Mouse (Mus musculus) left cerebral cortex, adult 6 months (tissue): ENCODE measurements around the gene Eif2b4. TPM values are rescaled to one million over a fixed set of nuclear protein-coding genes. Genes with fewer than 3 reads are reported as not detected.

Experiments
- long read RNA-seq, 2 experiments: library from polyadenylated mRNA; unstranded; transcript quantifications; one replicate each; pipeline ENCODE4 v2.0.0; 2019 to 2020
- polyA plus RNA-seq: library from polyadenylated mRNA; unstranded; fragments of <200 nt; fragmentation: Nextera tagmentation; gene quantifications from 2 replicates; pipeline ENCODE4 v1.2.3, GENCODE M21; 2021

Gene Eif2b4
- 33.7 and 35.8 TPM in 2 replicates for polyA plus RNA-seq
- long read RNA-seq, experiment 1, transcript Eif2b4-201 (13 exons, 2,025 nt) = major isoform, 93 of 162 reads
- long read RNA-seq, experiment 1, transcript Eif2b4-203 (13 exons, 1,878 nt) = minor isoform, 18 of 162 reads
- long read RNA-seq, experiment 1, transcript Eif2b4-202 (12 exons, 1,966 nt) = minor isoform, 32 of 162 reads
- long read RNA-seq, experiment 1, partial matches to known transcripts = 7 of 162 reads
- long read RNA-seq, experiment 1, other reads (novel, unspliced or antisense) = 12 of 162 reads
- long read RNA-seq, experiment 2, transcript Eif2b4-201 (13 exons, 2,025 nt) = major isoform, 13 of 37 reads
- long read RNA-seq, experiment 2, transcript Eif2b4-202 (12 exons, 1,966 nt) = minor isoform, 7 of 37 reads
- long read RNA-seq, experiment 2, partial matches to known transcripts = 11 of 37 reads
- long read RNA-seq, experiment 2, other reads (novel, unspliced or antisense) = 4 of 37 reads

DNA sequence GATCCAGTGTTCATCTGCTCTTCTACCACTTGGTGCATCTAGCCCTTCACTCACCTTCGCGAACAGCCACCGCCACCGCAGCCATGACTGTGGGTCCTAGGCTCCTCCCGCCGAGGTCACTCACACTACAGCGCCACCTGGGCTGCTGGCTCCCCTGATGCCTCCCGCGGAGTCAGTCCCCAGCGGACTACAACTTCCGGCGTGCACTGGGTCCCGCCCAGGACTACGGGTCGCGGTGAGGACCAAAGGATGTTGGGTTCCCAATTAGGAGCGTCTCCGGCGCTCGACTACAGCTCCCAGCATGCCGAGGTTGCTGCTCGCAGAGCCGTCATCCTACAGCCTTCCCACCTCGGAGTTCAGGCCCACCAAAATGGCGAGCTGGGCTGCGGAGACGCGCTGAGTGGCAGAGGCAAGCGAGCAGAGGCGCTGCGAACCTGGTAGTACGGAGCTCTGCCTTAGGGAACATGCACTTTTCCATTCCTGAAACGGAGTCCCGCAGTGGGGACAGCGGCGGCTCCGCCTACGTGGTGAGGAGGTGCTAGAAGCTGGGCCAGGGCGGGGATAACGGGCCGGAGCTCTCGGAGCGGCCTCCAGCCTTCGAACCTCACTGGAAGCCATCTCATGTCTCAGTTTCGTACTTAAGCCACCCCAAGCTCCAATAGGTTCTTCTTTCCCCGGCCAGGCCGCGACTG lies at the start of gene Eif2b4, which contains the start of gene Snx17:
TSS of gene Eif2b4 (minus strand) at position 492 of the 692 bp plus-strand sequence.
TSS of gene Snx17 (plus strand) at position 289 of the 692 bp plus-strand sequence.

DNA sequence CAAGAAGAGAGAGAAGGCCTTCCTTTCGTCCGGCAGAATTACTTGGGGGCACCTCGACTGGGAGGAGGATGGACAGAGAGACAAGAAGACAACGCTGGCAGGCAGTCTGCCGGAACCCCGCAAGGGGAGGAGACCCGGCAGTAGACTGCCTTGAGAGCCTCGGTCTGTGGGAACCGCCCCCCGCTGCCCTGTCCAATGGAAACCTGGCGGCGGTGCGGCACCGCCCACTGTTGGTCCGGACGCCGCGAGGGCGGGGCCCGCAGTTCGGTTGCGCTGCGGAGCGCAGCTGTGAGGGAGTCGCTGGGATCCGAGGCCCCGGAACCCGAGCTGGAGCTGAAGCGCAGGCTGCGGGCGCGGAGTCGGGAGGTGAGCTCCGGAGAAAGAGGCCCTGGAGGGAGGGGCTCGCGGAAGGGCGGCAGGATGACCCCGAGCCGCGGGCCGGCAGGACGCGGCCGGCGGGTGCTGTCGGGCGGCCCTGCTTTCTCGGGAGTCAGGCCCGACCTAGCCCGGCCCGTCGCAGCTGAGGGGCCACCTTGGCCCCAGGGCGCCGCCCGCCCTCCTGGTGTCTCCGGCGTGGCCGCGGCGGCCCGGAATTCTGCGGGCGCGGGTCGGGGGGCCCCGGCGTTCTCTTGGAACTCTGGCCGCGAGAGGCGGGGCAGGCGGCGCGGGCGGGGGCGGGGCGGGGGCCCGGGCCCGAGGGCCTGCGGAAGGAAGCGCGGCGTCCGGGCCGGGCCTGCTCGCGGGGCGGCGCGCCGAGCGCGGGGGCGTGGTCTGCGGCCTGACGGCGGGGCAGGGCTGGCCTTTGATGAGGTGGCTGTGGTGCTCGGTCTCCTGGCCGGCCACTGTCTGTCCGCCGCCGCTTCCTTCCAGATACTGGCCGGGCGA lies 47.6 kb upstream of the Eif2b4 start, which contains the start of the genes Nrbp1 and Gm9970:
TSS of gene Nrbp1 (plus strand) at position 228 of the 885 bp plus-strand sequence.
TSS of gene Gm9970 (minus strand) at position 596 of the 885 bp plus-strand sequence.

DNA sequence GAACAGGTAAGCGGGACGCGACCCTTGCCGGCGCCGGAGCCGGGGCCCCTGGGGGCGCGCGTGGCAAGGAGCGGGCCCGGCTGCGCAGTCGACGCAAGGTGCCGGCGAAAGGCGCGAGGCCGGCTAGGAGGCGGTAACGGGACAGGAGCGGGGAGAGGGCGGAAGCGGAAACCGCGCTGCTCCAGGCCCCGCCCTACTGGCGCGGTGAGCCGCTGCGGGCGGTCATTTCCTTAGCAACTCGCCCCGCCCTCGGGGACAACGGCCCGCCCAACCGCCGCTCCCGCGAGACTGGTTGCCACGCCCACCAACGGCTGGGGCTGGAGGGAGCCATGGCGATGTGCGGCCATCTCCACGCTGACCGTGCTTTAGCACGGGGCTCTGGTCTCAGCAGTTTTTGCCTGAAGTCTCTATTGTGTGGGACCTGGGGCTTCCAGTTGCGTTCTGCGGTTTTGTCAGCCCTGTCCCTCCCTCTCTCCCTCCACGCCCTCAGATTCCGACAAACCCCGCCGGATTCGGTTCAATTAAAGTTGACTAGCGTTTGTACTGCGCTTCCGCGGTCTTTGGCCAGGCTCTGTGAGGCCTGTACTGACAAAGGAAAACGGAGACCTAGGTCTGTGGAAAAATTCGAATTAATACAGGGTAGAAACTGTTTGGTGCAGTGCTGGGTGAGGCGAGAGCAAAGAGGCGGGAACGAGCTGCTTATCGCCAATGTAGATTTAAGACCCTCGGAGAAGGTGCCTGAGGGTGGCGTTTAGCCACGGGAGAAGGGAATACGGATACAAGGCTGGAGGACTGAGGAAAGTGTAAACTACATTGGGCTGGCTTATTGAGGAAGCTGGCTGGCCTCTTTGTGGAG lies 27.4 kb upstream of the Eif2b4 start, which contains the start of gene Ppm1g:
TSS of gene Ppm1g (minus strand) at position 240 of the 856 bp plus-strand sequence.

DNA sequence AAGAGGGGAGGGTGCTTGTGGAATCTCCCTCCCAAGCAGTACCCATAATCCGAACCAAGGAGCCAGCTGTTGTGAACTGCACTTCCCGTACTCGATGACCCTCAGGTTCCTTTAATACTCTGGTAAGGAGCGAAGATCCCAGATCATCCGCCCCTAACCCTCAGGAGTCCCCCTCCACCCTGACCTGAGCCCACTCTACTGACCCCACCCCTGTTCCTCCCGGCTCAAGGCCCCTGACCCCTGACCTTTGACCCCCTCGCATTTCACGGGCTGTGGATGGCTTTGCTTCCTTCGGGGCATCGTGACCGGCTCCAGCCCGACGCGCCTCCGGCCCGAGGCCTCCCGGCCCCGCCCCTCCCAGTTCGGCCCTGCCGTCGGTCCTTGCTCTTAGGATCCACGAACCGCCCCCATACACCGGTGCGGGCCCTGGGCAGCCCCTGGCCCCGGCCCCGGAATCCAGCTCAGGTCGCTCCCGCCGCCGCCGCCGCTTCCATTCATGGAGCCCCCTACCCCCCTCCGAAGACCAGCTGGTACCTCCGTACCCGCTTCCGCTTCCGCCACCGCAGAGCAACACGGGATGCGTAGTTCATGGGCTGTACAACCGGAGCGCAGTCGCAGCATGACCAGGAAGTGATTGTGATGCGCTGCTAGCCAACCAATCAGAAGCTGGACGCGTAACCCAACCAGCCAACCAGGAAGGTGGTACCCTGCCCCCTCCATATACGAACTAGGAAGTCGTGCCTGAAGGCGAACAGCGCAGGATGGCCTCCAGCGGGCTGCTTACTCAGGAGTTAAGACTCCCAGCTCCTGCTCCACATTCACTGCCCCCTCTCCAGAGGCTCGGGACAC lies 8.7 kb upstream of the Eif2b4 start, which contains the start of gene Zfp513:
TSS of gene Zfp513 (minus strand) at position 562 of the 849 bp plus-strand sequence.

DNA sequence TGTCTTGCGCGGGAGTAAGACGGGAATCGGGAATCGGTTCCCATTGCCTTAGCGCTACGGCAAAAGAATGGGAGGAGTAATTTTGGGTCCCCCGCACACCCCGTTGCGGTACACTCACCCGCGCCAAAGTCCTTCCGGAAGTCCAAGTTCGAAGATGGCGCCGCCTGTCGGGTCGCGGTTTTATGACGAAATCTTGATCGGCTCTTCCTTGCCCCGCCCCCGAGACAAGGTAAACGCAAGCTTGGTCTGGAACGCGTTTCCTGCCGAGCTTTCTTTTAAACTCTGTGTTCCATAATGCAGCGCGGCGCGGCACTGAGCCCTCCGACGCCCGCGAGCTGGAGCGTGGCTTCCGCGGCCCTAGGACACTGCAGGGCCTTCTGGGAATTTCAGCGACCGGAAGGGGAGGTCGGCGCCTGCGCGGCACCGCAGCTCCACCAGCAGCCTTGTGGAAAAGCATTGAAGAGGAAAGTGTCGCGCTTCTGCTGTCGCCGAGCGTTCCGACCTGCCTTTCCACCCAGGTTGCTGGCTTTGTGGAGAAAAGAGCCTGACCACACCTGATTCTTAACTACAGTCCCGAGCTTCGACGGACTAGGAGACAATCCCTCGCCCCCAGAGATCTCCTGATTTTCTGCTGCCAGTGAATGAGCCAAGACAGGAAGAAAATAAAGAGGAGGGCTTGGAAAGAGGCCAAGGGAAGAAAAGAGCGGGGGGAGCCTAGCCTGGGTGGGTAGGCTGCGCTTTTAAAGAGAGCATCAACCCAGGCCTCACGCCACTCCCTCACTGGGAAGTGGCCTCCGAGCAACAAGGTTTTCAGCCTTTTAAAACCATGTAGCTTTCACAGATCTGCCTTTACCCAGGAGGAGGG lies 13.2 kb downstream of the Eif2b4 start, which contains the start of the genes Gm29609 and Gtf3c2:
TSS of gene Gm29609 (minus strand) at position 146 of the 865 bp plus-strand sequence.
TSS of gene Gtf3c2 (minus strand) at position 379 of the 865 bp plus-strand sequence.

DNA sequence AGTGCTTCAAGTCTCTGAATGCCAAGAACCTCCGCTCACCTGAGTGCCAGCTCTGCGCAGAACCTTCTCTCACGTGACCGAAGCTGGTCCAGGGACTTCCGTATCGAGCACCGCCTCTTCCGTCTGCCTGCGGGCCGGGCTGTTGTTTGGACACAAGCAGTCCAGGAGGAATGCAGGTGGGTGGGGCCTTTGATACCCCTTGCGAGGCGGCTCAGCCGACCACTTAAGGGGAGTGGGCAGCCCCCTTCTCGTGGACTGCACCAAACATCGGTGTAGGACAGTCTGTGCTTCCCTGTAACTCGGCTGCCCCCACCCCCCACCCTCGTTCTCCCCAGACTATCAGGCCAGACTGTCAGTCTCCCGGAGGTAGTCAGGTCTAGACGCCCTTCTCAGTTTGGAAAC lies 39.1 kb downstream of the Eif2b4 start, which contains the start of gene Mpv17:
TSS of gene Mpv17 (minus strand) at position 100 of the 402 bp plus-strand sequence.

DNA sequence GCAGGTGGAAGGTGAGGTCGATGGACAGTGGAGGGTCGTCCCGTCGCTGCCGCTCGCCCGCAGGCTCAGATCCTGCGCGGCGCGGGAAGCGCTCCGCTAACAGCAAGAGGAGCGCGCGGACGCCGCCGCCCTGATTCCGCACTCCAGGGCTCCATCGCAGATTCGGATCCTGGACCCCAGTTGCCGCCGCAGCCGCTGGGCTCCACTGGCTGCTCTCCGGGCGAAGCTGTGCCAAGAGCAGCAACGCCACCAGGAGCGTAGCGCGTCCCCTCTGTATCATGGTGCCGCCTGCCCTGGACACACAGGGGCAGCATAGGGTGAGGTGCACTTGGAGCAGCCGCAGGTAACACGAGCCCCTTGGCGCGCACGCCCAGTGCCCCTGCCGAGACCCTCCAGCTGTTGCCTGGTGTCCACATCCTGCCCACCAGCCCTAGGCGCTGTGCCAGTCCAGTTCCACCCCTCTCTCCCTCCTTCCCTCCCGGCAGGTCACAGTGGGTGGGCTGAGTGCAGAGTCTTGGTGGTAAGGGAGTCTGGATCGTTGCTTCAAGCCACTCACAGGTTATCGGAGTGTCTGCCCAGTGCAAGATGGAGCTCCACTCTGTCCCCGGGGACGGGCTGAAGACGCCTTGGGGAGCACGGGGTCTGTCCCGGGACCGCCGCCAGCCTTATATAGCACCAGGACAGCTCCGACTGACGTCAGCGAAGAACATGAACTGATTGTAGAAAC lies 54.8 kb downstream of the Eif2b4 start, which contains the start of gene Ucn:
TSS of gene Ucn (minus strand) at position 589 of the 727 bp plus-strand sequence.

Other genes with a start within 250 kb of the Eif2b4 start
- gene Cgref1, start 247.8 kb downstream of the Eif2b4 start, polyA plus RNA-seq = 12.5 and 33.9 TPM in 2 replicates
- gene Preb, start 233.1 kb downstream of the Eif2b4 start, polyA plus RNA-seq = 52.2 and 64.1 TPM in 2 replicates
- gene Tcf23, start 224.8 kb downstream of the Eif2b4 start, polyA plus RNA-seq = 0.06 and 0.12 TPM in 2 replicates
- 160 and 215 TPM in 2 replicates for gene Atraid, start 145.1 kb downstream of the Eif2b4 start, polyA plus RNA-seq
- 10.2 and 12.3 TPM in 2 replicates for gene Slc5a6, start 144.5 kb downstream of the Eif2b4 start, polyA plus RNA-seq
- 1.8 and 2.1 TPM in 2 replicates for gene Cad, start 138.7 kb downstream of the Eif2b4 start, polyA plus RNA-seq
- gene Dnajc5g, start 87.1 kb downstream of the Eif2b4 start, polyA plus RNA-seq = not detected in 2 replicates
- gene Slc30a3, start 85.2 kb downstream of the Eif2b4 start, polyA plus RNA-seq = 124 and 157 TPM in 2 replicates
- gene Trim54, start 76.7 kb downstream of the Eif2b4 start, polyA plus RNA-seq = 1.3 and 3.7 TPM in 2 replicates
- gene Ucn, start 54.6 kb downstream of the Eif2b4 start, polyA plus RNA-seq = 1.5 and 3.0 TPM in 2 replicates
- gene Mpv17, start 39.2 kb downstream of the Eif2b4 start, polyA plus RNA-seq = 108 and 150 TPM in 2 replicates
- gene Gm29609, start 13.5 kb downstream of the Eif2b4 start, polyA plus RNA-seq = 1.6 and 3.7 TPM in 2 replicates
- gene Gtf3c2, start 13.3 kb downstream of the Eif2b4 start, polyA plus RNA-seq = 10.6 and 14.0 TPM in 2 replicates
- 86.9 and 116 TPM in 2 replicates for gene Snx17, start 203 bp downstream of the Eif2b4 start, polyA plus RNA-seq
- 1.3 and 11.3 TPM in 2 replicates for gene Zfp513, start 8.9 kb upstream of the Eif2b4 start, polyA plus RNA-seq
- gene Ppm1g, start 27.3 kb upstream of the Eif2b4 start, polyA plus RNA-seq = 74.2 and 79.4 TPM in 2 replicates
- gene Nrbp1, start 47.4 kb upstream of the Eif2b4 start, polyA plus RNA-seq = 78.2 and 83.0 TPM in 2 replicates
- not detected in 2 replicates for gene Gm9970, start 47.8 kb upstream of the Eif2b4 start, polyA plus RNA-seq
- 0.58 and 0.74 TPM in 2 replicates for gene Krtcap3, start 58.3 kb upstream of the Eif2b4 start, polyA plus RNA-seq
- gene Ift172, start 97.7 kb upstream of the Eif2b4 start, polyA plus RNA-seq = 12.5 and 12.6 TPM in 2 replicates
- gene Fndc4, start 102.7 kb upstream of the Eif2b4 start, polyA plus RNA-seq = 60.3 and 108 TPM in 2 replicates
- gene Gckr, start 104.0 kb upstream of the Eif2b4 start, polyA plus RNA-seq = not detected in 2 replicates